Comparison of ENCODE assay signal across 18 mouse cellular contexts in genomic region chr12:84533706-84534486, GRCm38 (mm10). TPM values are rescaled to one million over a fixed set of nuclear protein-coding genes. Genes with fewer than 3 reads are reported as not detected.
A peak's percentile ranks its signal among the peaks of the same experiment; 100 is the strongest.
DNase-seq lines count a peak whose midpoint lies in the region; ATAC-seq lines count a peak whose summit lies in the region.
"Had no signal": no experiment of that assay in that cellular context is flagged by ENCODE, and none has a peak within 500 bp of the region (broad histone marks: within the 10 kb centered on the region; RNA-seq: fewer than 3 reads in every experiment).

No protein-coding gene starts in this region.

- no peak overlapping the region for H3K27ac ChIP-seq in kidney, embryonic 14.5 days (ENCODE audit: low read depth, low read length)
- H3K27ac ChIP-seq: heart, adult 2 months; limb, embryonic 10.5 days; liver, embryonic 14.5 days had no signal

- ATAC-seq in kidney, embryonic 14.5 days (ENCODE audit: low FRiP score, low TSS enrichment) = no peak
- ATAC-seq: hindbrain, embryonic 16.5 days had no signal

- no peaks in the 10 kb centered on the region for H3K27me3 ChIP-seq in kidney, embryonic 14.5 days (ENCODE audit: control insufficient read depth, insufficient read depth, low read length)

- DNase-seq in kidney, postnatal 10 days = peak; percentile 19
- peak; percentile 90 for DNase-seq in Muller cell, postnatal 12 days (ENCODE audit: inconsistent ontology term)
- DNase-seq in adrenal gland, adult (ENCODE audit: inconsistent age in 2 of 2, low spot score in 1 of 2) = peak; percentile 81 to 91
- DNase-seq in fibroblast of lung, adult 2 months (ENCODE audit: low read depth) = peak; percentile 44
- no peak for DNase-seq in urinary bladder, adult 2 months (ENCODE audit: low spot score)
- DNase-seq in spleen, postnatal 36 days (ENCODE audit: low spot score in 2 of 2) = no peak
- DNase-seq in right cerebral cortex, postnatal 4 days = no peak
- DNase-seq: cerebellum, postnatal 25 days; heart, adult 2 months; heart, postnatal 14 days; kidney, adult 9 months; lung, postnatal 14 days; midbrain, embryonic 14.5 days had no signal

- H3K4me2 ChIP-seq in kidney, embryonic 14.5 days (replicated peaks; ENCODE audit: low read depth, low read length) = no peak overlapping the region

- H3K9me3 ChIP-seq in kidney, embryonic 14.5 days (ENCODE audit: control insufficient read depth, low read length) = no peaks in the 10 kb centered on the region
- H3K9me3 ChIP-seq: limb, embryonic 10.5 days had no signal

- H3K36me3 ChIP-seq in kidney, embryonic 14.5 days (ENCODE audit: control insufficient read depth, insufficient read depth, low read length) = peaks cover 20% of the 10 kb centered on the region; the same call in 1 of the 2 replicates

- WGBS in kidney, embryonic 14.5 days = 74% methylated on average over 7 of the region's 7 CpGs

- no peak overlapping the region for H3K9ac ChIP-seq in kidney, embryonic 14.5 days (ENCODE audit: low read depth, low read length)
- H3K9ac ChIP-seq: liver, embryonic 14.5 days had no signal

- no peak overlapping the region for H3K4me3 ChIP-seq in kidney, embryonic 14.5 days (ENCODE audit: low read length)
- H3K4me3 ChIP-seq: heart, adult 2 months; limb, embryonic 10.5 days had no signal

- no peaks in the 10 kb centered on the region for H3K4me1 ChIP-seq in kidney, embryonic 14.5 days (ENCODE audit: control insufficient read depth, insufficient read depth, low read length)

RNA-seq across cellular contexts. Expression of gene Vsx2, which starts 35.7 kb away (rescaled TPM):
- polyA plus RNA-seq in kidney, embryonic 14.5 days (2014; fragmentation: Nextera tagmentation; extraction: Ambion mirVana) = 0.06 TPM in 1 of 2 replicates, not detected in the other
- polyA plus RNA-seq in urinary bladder, adult 2 months (2012; rRNA removed) = 0.01 TPM in 1 of 2 replicates, not detected in the other
- polyA plus RNA-seq: heart, adult 2 months; liver, embryonic 14.5 days; spleen, adult 2 months had no signal

Comparison
In these comparisons a context has a peak if more than half of its experiments do, and no peak if none do; other contexts are left out.
1. DNase-seq: peak in kidney, postnatal 10 days (single experiment), Muller cell, postnatal 12 days (single experiment), adrenal gland, adult (2 of 2) and fibroblast of lung, adult 2 months (single experiment); none in urinary bladder, adult 2 months (single experiment), spleen, postnatal 36 days (0 of 2) and right cerebral cortex, postnatal 4 days (single experiment).